Mouse (Mus musculus): ENCODE results near the gene Sdhc.
"Not testable (repeated sequence)": the region's sequence is repeated elsewhere in the genome, so short reads cannot be mapped to it uniquely, and the experiment has no call there.

The Sdhc gene

DNA sequence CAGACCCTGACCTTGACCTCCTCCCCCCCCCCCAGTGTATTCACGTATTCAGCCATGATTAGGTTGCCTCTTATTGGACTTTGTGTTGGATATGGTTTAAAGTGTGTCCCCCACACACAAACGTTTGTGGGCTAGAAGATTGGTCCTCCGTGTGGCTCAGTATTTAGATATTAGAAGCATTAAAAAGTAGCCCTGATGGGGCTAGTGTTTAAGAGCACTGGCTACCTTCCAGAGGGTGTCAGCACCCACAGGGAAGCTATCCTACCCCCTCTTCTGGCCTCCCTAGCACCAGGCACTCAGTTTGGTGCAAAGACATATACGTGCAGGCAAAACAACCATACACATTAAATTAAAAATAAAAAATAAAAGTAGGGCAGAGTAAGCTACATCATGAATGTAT, 37.4 kb downstream of the Sdhc start:
- DNase-seq (ENCODE audit: low spot score): no peak

DNA sequence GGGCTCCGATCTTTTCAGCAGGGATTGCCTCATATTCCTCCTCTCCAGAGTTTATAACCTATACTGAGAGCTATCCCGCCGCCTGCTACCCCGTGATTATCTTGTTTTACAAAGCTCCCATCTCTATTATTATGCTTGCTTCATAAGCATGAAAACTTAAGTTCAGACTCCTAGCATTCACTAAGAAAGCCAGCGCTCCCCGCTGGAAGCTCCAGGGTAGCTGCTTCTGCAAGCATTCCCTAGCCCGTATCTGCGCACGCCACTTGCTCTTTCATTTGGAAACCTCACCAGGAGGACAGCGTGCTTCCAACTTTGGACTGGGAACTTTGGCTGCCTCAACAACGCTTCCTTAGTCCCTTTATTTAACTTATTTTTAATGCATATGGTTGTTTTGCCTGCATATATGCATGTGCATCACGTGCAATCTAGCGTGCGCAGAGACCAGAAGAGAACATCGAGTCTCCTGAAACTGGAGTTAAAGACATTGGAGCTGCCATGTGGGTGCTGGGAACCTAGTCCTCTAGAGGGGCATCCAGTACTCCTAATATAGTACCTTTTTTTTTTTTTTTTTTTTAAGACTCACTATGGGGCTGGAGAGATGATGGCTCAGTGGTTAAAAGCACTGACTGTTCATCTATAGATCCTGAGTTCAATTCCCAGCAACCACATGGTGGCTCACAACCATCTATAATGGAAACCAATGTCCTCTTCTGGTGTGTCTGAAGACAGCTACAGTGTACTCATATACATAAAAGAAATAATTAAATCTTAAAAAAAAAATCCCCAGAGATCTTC, 38.4 kb downstream of the Sdhc start:
- DNase-seq (ENCODE audit: low spot score): peak; percentile 67

DNA sequence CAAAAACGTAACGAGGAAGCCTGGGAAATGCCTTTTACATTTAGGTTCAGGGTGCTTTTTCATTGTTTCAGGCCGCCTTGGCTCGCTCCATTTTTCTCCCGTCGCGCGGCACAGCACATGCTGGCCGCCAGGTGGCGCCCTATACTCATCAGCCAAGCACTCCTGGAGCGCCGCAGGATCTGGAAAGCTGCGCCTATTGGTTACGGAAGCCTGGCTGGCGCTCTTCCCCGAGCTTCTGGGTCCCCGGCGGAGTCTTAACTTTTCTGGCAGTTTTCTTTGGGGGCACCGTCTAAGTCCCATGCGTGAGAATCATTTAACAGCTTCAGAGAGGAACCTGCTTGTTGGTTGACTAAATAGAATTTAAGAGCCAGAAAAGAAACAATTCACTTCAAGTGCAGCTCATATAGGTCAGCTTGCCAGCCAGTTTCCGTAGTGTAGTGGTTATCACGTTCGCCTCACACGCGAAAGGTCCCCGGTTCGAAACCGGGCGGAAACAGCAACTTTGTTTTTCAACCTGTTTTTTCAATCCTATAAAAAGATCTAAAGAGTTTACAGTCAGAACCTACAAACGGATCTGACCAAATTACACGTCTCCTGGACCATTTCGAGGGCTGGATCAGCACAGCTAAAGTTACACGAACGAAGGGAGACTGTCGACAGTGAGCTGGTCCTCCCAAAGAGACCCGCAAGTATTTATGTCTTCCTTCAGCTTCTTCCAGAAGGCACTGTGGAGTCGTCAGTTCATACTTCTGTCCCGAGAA, 39.2 kb downstream of the Sdhc start:
- peak; percentile 93 for DNase-seq (ENCODE audit: low spot score)

DNA sequence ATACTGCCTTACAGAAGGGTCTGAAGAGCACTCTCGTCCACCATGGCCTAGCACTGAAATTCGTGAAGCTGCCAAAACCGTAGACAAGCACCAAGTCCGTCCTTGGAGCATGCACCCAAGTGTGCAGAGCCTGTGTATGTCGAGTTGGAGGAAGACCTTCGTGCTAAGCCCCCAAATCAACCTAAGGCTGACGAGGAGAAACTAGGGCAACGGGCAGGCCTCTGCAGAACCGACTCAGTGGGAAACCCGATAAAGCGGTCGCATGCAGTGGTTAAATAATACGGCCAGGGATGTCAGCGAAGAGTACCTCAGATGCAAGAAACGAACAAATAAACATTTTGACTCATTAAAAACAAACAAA, 39.8 kb downstream of the Sdhc start:
- DNase-seq (ENCODE audit: low spot score): peak; percentile 47

DNA sequence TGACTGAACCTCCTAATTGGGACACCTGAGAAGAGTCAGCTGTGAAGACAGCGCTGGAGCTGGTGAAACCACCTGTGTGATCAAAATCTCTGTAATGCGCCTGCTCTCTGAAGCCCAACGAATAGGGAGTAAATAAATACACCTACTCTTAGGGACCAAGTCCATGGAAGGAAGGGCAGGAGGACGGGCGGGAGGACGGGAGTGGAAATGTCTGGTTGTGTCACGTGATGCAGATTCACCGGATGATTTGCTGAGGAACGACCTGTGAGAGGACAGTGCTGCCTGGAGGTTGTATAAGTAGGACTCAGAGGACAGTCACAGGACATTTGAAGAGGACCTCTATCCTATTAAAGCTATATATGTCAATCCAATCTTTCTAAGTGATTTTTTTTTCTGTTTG, 40.8 kb downstream of the Sdhc start:
- no peak for DNase-seq (ENCODE audit: low spot score)

DNA sequence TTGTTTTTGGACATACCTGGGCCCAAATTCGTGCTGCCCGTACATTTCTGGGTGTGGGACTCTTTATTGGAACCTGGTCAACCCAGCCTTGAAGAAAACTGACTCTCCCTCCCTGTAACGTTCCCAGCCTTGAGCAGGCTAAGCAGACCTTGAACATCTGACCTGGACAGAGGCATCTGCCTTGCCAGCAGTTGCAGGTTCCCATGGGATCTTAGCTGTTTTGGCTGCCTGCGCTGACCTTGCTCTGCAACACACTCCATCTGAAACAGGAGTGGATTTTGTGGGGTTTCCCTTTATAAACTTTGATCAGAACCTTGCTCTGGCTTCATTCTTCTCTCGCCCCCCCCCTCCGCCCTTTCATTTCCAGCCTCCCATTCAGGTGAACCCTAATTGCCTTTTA, 45.2 kb downstream of the Sdhc start:
- DNase-seq (ENCODE audit: low spot score): peak; percentile 63

DNA sequence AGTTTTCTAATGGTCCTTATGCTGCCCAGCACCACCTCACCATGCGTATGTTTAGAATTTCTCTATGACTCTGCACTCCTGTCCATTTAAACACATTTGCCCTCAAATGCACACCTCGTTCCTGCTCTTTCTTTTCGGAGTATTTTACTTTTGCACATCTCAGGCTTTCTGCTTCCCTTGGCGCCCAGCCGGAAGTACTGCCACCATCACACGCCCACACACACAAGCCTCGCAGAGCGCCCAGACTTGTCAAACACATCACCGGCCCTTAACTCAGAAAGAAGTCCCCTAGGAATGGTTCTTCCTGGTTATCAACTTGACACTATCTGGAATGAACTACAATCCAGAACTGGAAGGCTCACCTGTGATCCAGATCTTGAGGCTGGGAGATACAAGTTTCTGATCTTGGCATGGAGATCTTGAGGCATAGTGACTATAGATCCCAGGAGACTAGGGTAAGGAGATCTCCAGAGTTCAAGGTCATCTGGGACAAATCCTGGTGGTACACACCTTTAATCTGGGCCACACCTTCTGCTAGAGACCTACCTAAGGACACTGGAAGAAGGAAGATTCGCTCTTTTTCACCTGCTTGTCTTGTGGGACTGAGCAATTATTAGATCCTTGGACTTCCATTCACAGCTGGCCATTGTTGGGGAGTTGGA, 47.1 kb downstream of the Sdhc start:
- DNase-seq (ENCODE audit: low spot score): no peak

DNA sequence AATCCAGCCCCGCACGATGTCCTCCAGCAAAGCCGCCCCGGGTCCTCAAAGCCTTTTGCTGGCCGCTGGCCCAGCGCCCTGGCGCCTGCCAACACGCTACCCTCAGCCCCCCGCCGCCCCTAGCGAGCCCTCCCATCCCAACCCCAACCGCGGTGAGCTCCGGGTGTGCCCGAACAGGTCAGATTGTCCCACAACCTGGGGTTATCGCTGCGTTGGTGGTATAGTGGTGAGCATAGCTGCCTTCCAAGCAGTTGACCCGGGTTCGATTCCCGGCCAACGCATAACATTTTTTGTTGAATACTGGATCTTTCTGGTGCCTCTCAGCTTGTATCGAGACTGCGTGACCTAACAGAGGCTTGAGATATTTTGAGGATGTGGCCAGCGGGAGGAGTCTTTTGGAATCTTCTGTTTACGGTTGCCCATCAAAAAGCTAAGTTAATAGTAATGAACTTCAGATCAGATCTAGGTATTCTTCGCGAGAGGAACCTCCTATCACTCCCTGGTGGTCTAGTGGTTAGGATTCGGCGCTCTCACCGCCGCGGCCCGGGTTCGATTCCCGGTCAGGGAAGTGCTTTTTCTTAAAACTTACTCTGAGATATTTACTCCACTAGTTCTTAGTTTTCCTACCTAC, 47.7 kb downstream of the Sdhc start:
- peak; percentile 85 for DNase-seq (ENCODE audit: low spot score)

DNA sequence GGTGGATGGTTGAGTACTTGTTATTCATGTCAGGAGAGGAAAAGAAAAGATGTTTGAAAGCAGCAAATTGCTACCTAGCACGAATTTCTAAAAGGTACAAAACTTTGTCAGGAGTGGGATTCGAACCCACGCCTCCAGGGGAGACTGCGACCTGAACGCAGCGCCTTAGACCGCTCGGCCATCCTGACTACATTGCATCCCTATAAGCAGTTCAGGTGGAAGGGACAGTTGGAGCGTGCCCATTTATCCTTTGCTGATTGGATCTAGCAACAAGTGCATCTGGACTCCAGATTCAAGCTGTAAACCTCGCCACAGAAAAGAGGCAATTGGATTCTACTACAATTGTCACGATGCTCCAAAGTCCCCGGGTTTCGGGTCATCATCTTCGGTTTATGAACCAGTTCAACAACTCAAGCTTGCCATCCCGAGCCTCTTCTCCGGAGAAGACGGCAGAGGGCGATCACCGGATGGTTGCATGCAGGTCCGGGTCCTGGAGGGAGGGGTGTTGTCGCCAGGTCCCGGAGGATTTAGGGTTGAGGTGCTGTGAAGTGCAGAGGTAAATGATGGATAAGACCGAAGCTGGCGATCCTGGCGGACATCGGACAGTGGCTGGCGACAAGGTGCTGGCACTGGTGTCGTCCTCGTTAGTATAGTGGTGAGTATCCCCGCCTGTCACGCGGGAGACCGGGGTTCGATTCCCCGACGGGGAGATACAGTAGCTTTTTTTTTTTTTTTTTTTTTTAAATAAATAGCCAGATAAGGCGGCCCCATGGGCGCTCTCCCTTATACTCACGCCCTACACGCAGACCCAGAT, 48.5 kb downstream of the Sdhc start:
- DNase-seq (ENCODE audit: low spot score): peak; percentile 90

DNA sequence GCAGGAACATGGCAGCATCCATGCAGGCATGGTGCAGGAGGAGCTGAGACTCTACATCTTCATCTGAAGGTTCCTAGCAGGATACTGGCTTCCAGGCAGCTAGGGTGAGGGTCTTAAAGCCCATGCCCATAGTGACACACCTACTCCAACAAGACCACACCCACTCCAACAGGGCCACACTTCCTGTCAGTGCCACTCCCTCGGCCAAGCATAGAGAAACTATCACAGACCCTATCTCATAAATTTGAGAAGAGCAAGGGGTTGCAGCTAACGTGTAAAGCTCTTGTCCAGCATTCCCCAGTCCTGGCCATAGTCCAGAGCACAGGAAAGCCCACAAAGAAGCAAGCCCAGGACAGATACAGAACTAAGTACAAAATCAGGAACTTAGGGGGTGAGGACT, 49.4 kb downstream of the Sdhc start:
- no peak for DNase-seq (ENCODE audit: low spot score)

DNA sequence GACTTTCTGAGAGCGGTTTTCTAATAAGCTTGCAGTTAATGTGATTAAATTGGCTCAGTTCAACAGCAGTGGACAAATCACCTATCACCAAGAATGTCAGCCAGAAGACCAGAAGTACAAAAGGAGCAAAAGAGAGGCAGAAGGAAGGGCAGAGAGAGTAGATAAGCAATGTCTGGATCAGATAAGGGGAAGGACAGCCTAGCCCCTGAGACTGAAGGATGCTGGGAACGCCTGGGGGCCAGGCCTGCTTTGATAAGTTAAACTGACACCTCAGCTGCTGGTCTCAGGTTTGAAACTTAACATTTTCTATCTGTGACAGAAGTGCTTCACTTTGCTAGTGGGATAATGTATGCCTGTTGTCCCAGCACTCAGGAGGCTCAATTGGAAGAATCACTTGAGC, 52.8 kb downstream of the Sdhc start:
- DNase-seq (ENCODE audit: low spot score): no peak

DNA sequence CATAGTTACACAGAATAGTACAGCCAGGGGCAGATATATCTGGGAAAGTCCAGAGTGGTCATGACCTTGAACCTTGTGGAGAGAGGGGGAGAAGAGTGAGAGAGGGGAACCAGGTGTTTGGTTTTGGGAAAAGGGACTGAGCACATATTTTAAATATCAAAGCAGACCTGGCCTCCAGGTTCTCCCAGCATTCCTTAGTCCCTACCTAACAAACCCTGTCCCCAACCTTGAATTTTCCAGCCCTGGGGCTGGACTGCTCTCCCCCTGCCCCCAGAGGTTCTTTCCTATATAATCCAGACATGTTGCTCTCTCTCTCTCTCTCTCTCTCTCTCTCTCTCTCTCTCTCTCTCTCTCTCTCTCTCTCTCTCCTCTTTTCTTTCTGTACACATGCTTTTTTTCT, 53.3 kb downstream of the Sdhc start:
- DNase-seq (ENCODE audit: low spot score): no peak

DNA sequence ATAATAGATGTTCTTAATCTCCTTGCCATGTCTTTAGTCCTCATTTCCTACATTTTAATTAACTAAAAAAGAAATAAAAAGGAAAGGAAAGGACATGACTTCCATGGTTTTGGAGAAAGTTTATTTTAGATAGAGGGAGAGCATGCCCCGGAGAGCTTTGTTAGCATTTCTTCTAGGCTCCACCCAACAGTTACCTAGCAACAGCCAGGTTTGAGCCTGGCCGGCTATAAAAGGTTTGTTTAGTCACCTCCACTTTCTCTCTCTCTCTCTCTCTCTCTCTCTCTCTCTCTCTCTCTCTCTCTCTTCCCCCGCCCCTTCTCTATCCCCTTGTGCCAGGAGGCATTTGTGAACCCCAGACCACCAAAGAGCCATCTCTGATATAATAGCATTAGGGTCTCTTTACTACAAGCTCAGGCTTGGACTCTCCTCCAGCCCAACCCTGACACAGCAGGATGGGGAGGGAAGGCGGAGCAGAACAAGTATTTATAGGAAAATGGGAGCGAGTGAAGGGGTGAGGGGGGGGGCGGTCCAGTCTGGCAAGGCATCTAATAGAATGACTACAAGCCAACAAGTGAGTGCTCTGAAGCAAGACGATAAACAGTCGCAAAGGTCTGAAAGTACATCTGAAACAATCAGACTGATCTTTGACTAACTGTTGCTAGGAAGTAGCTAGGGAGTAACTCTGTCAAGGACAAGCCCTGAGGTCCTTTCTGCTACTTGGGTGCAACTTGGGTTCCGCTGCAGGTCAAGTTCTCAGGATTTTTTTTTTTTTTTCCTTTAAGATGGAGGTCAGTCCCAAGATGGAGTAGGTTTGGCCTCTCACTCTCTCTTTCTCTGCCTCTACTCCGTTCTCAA, 54.1 kb downstream of the Sdhc start:
- no peak for DNase-seq (ENCODE audit: low spot score)

DNA sequence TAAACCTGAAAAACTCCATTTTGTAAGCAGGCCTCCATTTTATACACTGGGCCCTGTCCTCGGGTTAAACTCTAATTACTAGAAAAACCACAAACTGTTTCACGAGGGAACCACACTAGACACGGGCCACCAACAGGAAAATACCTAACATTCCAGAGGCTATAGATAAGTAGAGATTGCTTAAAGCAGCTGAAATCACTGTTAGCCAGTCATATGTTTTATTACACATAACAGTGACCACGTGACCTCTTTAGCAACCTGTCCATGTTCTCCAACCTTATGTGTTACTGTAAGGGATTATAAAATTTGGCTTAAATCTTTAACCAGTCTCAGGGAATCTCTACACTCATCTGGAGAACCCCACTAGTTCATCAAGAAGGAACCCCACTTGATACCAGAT, 56.0 kb downstream of the Sdhc start:
- DNase-seq (ENCODE audit: low spot score): no peak

DNA sequence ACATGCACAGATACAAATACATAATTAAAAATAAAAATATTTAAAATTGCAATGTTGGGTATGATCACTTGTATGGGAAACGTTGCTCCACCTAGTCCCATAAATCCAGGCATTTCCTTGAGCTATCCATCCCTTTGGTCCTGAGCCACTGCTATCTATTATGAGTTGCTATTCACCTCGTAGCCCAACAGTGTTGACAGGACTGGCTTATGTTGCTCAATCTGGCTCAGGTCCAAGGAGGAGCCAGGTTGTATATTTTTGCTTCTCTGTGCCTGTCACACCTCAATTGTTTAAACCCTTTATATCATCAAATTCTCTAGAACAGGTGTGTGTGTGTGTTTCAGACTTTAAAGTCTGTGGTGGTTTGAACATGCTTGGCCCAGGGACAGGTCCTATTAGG, 59.6 kb downstream of the Sdhc start:
- no peak for DNase-seq (ENCODE audit: low spot score)

DNA sequence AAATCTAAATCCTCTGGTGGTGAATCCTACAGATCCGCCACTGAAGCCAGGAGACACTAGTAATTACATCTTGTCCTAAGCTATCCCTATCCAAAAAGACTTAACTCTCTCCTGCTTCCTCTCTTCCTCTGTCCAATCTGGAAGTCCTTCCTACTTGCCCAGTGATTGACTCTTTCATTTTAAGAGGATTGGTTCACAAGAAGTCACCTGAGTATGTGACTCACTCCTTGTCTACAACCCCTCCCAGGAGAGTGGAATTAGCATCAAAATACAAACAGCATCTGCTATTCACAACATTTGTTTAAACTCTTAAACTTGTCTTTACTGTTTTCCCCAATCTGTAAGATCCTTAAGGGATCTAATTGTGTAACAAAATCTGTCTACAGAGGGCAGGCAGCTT, 60.5 kb downstream of the Sdhc start:
- no peak for DNase-seq (ENCODE audit: low spot score)

DNA sequence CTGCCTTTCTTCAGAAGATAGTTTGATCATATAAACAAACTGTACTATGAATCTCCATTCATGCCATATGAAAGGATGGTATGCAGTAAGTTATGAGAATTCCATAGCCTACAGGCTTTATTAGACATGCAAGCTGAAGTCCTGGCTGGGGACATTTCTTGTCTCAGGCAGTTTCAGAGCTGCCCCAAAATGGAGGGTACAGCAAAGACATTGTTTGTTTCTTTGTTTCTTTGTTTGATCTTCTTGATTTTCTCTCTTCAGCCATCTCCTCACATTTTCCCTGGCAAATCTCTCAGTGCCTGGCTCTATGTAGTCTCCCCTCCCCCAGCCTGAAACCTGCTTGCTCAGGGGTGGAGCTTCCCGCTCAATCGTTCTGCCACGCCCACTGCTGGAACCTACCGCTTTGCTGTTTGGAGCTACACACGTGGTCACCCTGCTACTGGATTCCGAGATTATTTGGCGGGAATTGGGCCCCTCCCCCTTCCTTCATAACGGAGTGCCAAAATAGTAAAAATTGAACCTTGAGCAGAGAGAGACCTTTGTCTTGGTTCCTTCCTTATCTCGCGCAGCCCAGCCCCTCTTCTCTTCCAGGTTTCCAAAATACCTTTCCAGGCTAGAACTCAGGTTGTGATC, 62.0 kb downstream of the Sdhc start:
- DNase-seq (ENCODE audit: low spot score): peak; percentile 55

DNA sequence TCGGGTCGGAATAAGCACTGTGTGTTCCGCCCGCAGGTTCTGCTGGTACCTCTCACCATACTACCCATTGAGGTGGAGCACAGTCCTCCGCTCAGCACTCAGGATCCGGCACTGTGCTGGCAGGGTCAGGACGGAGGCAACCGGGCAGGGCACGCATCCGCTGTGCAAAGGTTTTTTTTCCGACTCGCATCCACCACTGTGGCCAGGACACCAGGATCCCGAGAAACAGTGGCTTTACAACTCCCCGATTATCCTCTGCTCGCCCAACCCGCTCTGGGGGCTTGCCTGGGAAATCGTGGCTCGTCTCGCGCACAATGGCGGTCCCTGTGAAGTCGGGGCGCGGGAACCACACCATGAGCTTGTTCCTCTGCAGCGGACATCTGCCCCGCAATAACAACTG, 64.7 kb downstream of the Sdhc start:
- no peak for DNase-seq (ENCODE audit: low spot score)

DNA sequence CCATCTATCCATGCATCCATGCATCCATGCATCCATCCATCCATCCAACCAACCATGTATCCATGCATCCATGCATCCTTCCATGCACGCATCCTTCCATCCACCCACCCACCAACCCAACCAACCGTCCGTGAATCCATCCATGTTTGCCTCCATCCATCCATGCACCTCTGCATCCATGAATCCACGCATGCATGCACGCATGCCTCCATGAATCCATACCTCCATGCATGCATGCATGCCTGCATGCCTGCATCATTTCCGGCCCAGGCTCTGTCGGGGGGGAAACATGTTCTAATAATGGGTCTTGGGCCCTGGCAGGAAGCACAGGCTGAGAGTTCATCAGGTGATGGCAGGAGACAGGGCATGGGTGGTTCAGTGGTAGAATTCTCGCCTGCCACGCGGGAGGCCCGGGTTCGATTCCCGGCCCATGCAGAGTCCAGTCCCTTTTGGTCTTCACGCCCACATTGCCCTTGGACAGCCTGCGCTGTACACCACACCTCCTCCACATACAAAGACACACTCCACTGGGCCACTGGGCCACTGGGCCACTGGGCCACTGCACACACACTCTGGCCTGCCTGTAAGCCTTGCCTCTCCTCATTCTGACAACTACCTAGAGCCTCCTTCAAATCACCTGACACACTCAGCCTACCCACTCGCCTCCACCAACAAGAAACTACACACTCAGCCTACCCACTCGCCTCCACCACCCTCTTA, 68.7 kb downstream of the Sdhc start:
- DNase-seq (ENCODE audit: low spot score): not testable (repeated sequence)

DNA sequence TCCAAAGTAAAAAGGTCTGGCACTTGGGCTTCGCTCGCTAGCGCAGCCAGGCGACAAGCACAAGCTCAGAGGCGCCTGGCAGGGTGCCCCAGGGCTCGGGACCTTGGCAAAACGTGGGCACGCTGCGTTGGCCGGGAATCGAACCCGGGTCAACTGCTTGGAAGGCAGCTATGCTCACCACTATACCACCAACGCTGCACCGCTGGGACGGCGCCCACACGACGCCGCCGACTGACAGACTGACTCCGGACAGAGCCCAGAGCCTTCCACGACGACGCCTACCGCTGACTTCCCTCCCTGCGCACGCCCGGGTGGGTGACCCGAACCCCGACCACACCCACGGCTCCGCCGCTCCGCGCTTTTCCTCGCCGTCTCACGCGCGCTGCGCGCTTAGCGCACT, 70.6 kb downstream of the Sdhc start:
- DNase-seq (ENCODE audit: low spot score): not testable (repeated sequence)

Measured in testis, postnatal 10 days (tissue).